Mouse (Mus musculus): ENCODE data around the gene Cachd1.
A peak's percentile ranks its signal among the peaks of the same experiment; 100 is the strongest.

- TF ChIP-seq CTCF (IDR thresholded peaks at IDR 0.05; ENCODE audit: low read depth, low read length) (no peak), POLR2A (IDR thresholded peaks at IDR 0.05; ENCODE audit: insufficient read depth, low read length) (no peak), EP300 (IDR thresholded peaks at IDR 0.05; ENCODE audit: insufficient read depth, low read depth, low read length) (0 out of 2 replicates have a peak, but pooled peaks have one; percentile 6)
Observed at GRCm38 (mm10) chr4:100885793-100886742, 109.6 kb downstream of the Cachd1 start.
